Mouse (Mus musculus) ZHBTc4 (cell line): Measurements from ENCODE around the gene Syn3.

ENCODE experiments used
- DNase-seq: peaks from one replicate; pipeline ENCODE4 v3.0.0-alpha.2; 2011; ENCODE audit warnings: low read depth, low spot score

The Syn3 gene

GRCm38 (mm10) chr10:86313448-86313847, 185.2 kb downstream of the Syn3 start:
- DNase-seq: no peak

GRCm38 (mm10) chr10:86312976-86313375, 185.7 kb downstream of the Syn3 start:
- DNase-seq: no peak

GRCm38 (mm10) chr10:86310527-86310926, 188.2 kb downstream of the Syn3 start:
- no peak for DNase-seq

- no peak for DNase-seq
These were observed 191.5 kb downstream of the Syn3 start for GRCm38 (mm10) chr10:86307235-86307634.

GRCm38 (mm10) chr10:86304583-86304982, 194.1 kb downstream of the Syn3 start:
- DNase-seq: no peak

- no peak for DNase-seq
These were observed 195.2 kb downstream of the Syn3 start for GRCm38 (mm10) chr10:86303495-86303876.

GRCm38 (mm10) chr10:86302761-86303494, 195.8 kb downstream of the Syn3 start:
- DNase-seq: peak; percentile 71

- DNase-seq: no peak
These were observed 196.4 kb downstream of the Syn3 start for GRCm38 (mm10) chr10:86302318-86302648.

GRCm38 (mm10) chr10:86301593-86302317, 196.9 kb downstream of the Syn3 start:
- DNase-seq: no peak

GRCm38 (mm10) chr10:86301117-86301490, 197.6 kb downstream of the Syn3 start:
- DNase-seq: no peak

GRCm38 (mm10) chr10:86300293-86301116, 198.2 kb downstream of the Syn3 start, which contains the start of gene Timp3:
Timp3 (plus strand) TSS chr10:86300372.
- peak; percentile 49 for DNase-seq

GRCm38 (mm10) chr10:86299795-86300194, 198.9 kb downstream of the Syn3 start:
- DNase-seq: no peak

GRCm38 (mm10) chr10:86298326-86298725, 200.4 kb downstream of the Syn3 start:
- no peak for DNase-seq

GRCm38 (mm10) chr10:86297307-86297706, 201.4 kb downstream of the Syn3 start:
- no peak for DNase-seq

- peak; percentile 74 for DNase-seq
These were observed 202.6 kb downstream of the Syn3 start for GRCm38 (mm10) chr10:86296111-86296510.

- DNase-seq: peak; percentile 12
These were observed 203.1 kb downstream of the Syn3 start for GRCm38 (mm10) chr10:86295454-86296098.

- DNase-seq: no peak
These were observed 203.9 kb downstream of the Syn3 start for GRCm38 (mm10) chr10:86294599-86295365.

- no peak for DNase-seq
These were observed 204.8 kb downstream of the Syn3 start for GRCm38 (mm10) chr10:86293880-86294279.

- DNase-seq: no peak
These were observed 208.5 kb downstream of the Syn3 start for GRCm38 (mm10) chr10:86290109-86290771.

GRCm38 (mm10) chr10:86286508-86286907, 212.2 kb downstream of the Syn3 start:
- DNase-seq: peak; percentile 16
